Mouse (Mus musculus) kidney, adult 2 months (tissue): ENCODE measurements at regions not wholly inside any gene's neighbourhood (a gene's known extent, or its start where the extent isn't known, plus 50 kb on each side); places are given as distances from the start of the nearest gene placed in this dataset.

Experiments used
- CTCF ChIP-seq: fragments of 200-500 bp; conservative IDR thresholded peaks from 2 replicates; pipeline ENCODE4 v1.5.1; 2011; ENCODE audit warnings: low read depth, mild to moderate bottlenecking, control low read depth, low read length, moderate library complexity, mixed read lengths; ENCODE audit not compliant: insufficient read depth, insufficient read length
- POLR2A ChIP-seq: fragments of 200-500 bp; IDR thresholded peaks from one replicate; pipeline ENCODE4 v1.6.1; 2011; ENCODE audit warnings: low read depth, low read length, control low read depth

- TF ChIP-seq POLR2A (no peak), CTCF (no peak)
Measured at GRCm38 (mm10) chr10:98014985-98015902, 288.7 kb upstream of the C030005K15Rik start.
